Mouse (Mus musculus) lung, embryonic 16.5 days (tissue): ENCODE measurements at regions not wholly inside any gene's neighbourhood (a gene's known extent, or its start where the extent isn't known, plus 50 kb on each side); places are given as distances from the start of the nearest gene placed in this dataset.

Source experiments
- ATAC-seq: fragments of 200-750 bp; cut with Nextera tagmentation; 2 replicates; pipeline ENCODE4 v1.8.0; 2017; ENCODE audit warnings: low read depth, mild to moderate bottlenecking, moderate library complexity
- H3K27ac ChIP-seq: fragments of 300-500 bp; sonication (generic); 2 replicates; pipeline ENCODE4 v1.5.1; 2014; ENCODE audit warnings: mild to moderate bottlenecking, control low read depth, low read length
- H3K27me3 ChIP-seq: fragments of 300-500 bp; sonication (generic); 2 replicates; pipeline ENCODE4 v1.6.1; 2014; ENCODE audit warnings: low read depth, low read length, mixed read lengths; ENCODE audit not compliant: control insufficient read depth, insufficient read depth
- H3K36me3 ChIP-seq: fragments of 300-500 bp; sonication (generic); 2 replicates; pipeline ENCODE4 v1.6.1; 2014; ENCODE audit warnings: low read length; ENCODE audit not compliant: control insufficient read depth, insufficient read depth
- H3K4me1 ChIP-seq: fragments of 300-500 bp; sonication (generic); replicated peaks from 2 replicates; pipeline ENCODE4 v1.6.1; 2014; ENCODE audit warnings: low read length, mixed read lengths; ENCODE audit not compliant: control insufficient read depth, insufficient read depth
- H3K4me2 ChIP-seq: fragments of 300-500 bp; sonication (generic); 2 replicates; pipeline ENCODE4 v1.6.1; 2014; ENCODE audit warnings: low read depth, low read length, control low read depth
- H3K4me3 ChIP-seq: fragments of 300-500 bp; sonication (generic); 2 replicates; pipeline ENCODE4 v1.5.1; 2014; ENCODE audit warnings: mild to moderate bottlenecking, low read length, control low read depth
- H3K9ac ChIP-seq: fragments of 300-500 bp; sonication (generic); 2 replicates; pipeline ENCODE4 v1.6.1; 2014; ENCODE audit warnings: low read length, control low read depth
- H3K9me3 ChIP-seq: fragments of 300-500 bp; sonication (generic); 2 replicates; pipeline ENCODE4 v1.6.1; 2016; ENCODE audit warnings: low read length; ENCODE audit not compliant: control insufficient read depth
- WGBS: fragments of 180-500 bp; shearing (Covaris S2); extraction: QIAGEN DNeasy Blood & Tissue Kit; methylation state at CpG from one replicate; pipeline ENCODE4 v1.1.7; 2014; 5-methylcytosine and 5-hydroxymethylcytosine counted together

DNA sequence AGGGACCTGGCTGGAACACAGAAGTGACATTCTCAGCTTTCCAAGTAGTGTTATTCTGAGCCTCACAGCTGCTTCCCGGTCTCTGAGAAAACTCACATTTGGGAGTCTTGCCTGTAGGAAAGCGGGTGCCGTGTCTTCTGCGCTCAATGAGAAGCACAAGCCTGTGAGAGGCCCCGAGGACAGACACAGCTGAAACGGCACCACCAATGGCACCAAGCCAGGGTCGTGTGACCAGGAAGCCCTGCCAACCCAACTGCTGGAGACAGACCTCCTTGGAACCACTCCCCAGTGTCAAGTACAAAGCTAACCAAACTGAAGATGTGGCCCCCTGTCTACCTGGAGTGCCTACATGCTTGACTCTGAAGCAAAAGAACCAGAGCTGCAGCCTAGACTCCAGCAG is 121.3 kb upstream of the Ajap1 start:
- no peaks in the 10 kb centered on the region for H3K36me3 ChIP-seq
- H3K4me2 ChIP-seq = no peak overlapping the region
- H3K9me3 ChIP-seq = no peaks in the 10 kb centered on the region
- no peak overlapping the region for H3K9ac ChIP-seq
- H3K4me3 ChIP-seq = no peak overlapping the region
- WGBS = 74% methylated on average over 7 of the region's 7 CpGs
- no peak for ATAC-seq
- no peaks in the 10 kb centered on the region for H3K27me3 ChIP-seq
- no peak overlapping the region for H3K27ac ChIP-seq
- no peaks in the 10 kb centered on the region for H3K4me1 ChIP-seq

DNA sequence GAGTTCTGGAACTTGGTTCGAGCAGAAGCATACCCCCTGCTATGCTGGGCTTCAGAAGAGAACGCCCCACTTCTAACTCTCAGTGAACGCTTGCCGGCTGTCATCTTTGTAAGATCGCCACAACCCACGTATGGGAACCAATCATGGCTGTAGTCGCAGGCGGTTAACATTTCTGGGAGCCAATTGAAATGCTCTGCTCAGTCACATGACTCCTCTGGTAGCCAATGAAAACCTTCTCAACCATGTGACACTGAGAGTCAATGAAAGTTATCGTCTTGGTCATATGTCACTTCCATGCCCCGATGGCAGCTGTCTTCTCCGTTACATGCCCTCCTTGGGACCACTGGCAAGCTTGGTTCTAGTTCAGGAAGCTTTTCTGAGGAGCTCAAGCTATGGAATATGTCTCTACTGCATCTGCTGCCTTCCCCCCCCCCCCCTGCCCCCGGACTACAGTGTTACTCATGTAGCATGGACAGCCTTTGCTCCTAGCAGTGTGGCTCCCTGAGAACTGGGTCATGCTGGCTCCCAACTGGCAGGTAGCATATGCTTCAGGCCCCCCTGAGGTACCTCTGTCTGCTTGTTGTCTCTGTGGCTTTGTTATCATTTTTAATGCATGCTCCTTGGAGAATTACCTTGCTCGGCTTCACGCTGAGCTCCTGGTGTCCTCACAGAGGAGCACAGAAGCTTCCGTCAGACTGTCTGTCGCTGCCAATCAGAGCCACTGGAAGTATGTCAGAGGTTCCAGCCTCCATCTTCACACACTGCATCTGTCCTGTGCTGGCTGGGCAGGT is 122.3 kb upstream of the Ajap1 start:
- no peaks in the 10 kb centered on the region for H3K27me3 ChIP-seq
- H3K4me3 ChIP-seq = no peak overlapping the region
- no peaks in the 10 kb centered on the region for H3K36me3 ChIP-seq
- no peak for ATAC-seq
- no peaks in the 10 kb centered on the region for H3K4me1 ChIP-seq
- 91% methylated on average over 16 of the region's 16 CpGs for WGBS
- no peaks in the 10 kb centered on the region for H3K9me3 ChIP-seq
- no peak overlapping the region for H3K9ac ChIP-seq
- H3K27ac ChIP-seq = no peak overlapping the region
- no peak overlapping the region for H3K4me2 ChIP-seq

DNA sequence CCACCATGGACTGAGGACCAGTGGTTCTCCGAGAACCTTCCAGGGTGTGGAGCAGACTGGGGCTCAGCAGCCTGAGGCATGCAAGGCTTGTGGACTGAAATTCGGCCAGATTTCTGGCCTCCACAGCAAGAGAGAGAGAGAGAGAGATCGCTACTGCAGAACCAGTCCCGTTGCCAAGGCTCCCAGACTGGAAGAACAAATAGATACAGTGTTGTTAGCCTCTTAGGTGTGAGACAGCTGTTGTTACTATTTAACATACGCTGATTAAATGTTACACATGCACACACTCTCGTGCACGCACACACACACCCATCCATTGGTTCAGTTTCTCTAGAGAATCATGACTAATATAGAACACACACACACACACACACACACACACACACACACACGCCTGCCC is 133.4 kb upstream of the Ajap1 start:
- peaks cover 2% of the 10 kb centered on the region; the same call in 1 of the 2 replicates for H3K9me3 ChIP-seq
- no peak overlapping the region for H3K4me2 ChIP-seq
- H3K27me3 ChIP-seq = no peaks in the 10 kb centered on the region
- WGBS = 59% methylated on average over 8 of the region's 8 CpGs
- H3K36me3 ChIP-seq = no peaks in the 10 kb centered on the region
- no peaks in the 10 kb centered on the region for H3K4me1 ChIP-seq
- H3K4me3 ChIP-seq = no peak overlapping the region
- ATAC-seq = no peak
- H3K9ac ChIP-seq = no peak overlapping the region
- H3K27ac ChIP-seq = no peak overlapping the region

DNA sequence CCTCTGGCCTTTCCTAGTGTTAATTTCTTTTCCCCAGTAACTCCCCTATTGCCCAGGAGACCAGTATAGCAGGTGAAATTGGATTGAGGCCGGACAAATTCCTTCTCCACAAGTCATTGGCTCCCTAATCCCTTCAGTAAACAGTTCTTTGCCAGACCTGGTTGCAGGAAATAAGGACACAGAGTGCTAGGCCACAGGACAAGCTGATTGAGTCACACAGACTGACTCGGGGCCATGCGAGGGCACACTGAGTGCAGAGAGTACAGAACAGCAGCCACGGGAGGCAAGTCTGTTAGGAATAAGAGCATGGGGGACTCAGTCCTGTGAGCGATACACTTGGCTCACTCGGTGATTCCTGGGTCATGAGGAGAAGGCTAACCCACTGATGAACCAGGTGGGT is 134.3 kb upstream of the Ajap1 start:
- no peaks in the 10 kb centered on the region for H3K9me3 ChIP-seq
- no peaks in the 10 kb centered on the region for H3K27me3 ChIP-seq
- no peaks in the 10 kb centered on the region for H3K4me1 ChIP-seq
- no peak overlapping the region for H3K27ac ChIP-seq
- no peak overlapping the region for H3K4me2 ChIP-seq
- H3K9ac ChIP-seq = no peak overlapping the region
- H3K4me3 ChIP-seq = no peak overlapping the region
- H3K36me3 ChIP-seq = no peaks in the 10 kb centered on the region
- WGBS = 70% methylated on average over 6 of the region's 6 CpGs
- ATAC-seq = no peak

DNA sequence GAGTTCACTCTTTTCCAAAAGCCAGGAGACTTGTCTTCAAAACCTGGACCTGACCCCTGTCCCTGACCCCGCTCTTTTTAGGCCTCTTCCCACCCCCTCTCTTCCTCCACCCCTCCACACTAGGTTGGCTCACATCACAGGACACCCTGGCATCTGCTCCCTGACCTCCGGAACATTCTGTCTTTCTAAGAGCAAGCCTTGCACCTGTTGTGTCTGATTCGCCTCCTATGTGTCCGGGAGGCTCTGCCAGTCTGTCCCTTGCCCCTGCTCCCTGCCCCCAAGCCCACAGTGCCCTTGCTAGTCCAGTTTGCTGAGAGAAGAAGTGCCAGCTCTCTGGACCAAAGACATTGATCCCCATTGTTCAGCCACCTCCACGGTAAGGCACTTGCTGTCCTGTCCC is 138.3 kb upstream of the Ajap1 start:
- H3K27ac ChIP-seq = no peak overlapping the region
- H3K4me3 ChIP-seq = no peak overlapping the region
- H3K4me2 ChIP-seq = no peak overlapping the region
- H3K9ac ChIP-seq = no peak overlapping the region
- no peaks in the 10 kb centered on the region for H3K4me1 ChIP-seq
- no peaks in the 10 kb centered on the region for H3K9me3 ChIP-seq
- ATAC-seq = no peak
- WGBS = 64% methylated on average over 5 of the region's 5 CpGs
- no peaks in the 10 kb centered on the region for H3K27me3 ChIP-seq
- H3K36me3 ChIP-seq = no peaks in the 10 kb centered on the region

DNA sequence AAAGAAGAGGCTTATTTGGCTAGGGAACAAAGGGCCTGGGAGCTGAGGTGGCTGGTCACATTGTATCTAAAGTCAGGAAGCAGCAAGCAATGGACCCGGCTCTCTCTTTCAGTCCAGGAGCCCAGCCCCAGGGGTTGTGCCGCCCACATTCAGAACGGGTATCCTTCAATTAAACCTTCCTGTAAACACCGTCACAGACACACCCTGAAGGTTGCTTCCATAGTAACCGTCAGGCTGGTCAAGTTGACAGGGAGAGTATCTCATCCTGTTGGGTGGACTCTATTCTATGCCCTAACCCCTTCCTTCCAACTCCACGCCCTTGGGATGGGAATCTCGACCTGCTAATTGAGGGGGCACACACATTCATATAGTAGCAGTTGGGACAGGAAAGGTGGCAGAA is 148.6 kb upstream of the Ajap1 start:
- 53% methylated on average over 7 of the region's 7 CpGs for WGBS
- Histone ChIP-seq H3K27me3 (no peaks in the 10 kb centered on the region), H3K27ac (no peak overlapping the region), H3K4me1 (no peaks in the 10 kb centered on the region), H3K36me3 (no peaks in the 10 kb centered on the region), H3K4me3 (no peak overlapping the region), H3K4me2 (no peak overlapping the region), H3K9ac (no peak overlapping the region), H3K9me3 (no peaks in the 10 kb centered on the region)
- ATAC-seq = no peak

DNA sequence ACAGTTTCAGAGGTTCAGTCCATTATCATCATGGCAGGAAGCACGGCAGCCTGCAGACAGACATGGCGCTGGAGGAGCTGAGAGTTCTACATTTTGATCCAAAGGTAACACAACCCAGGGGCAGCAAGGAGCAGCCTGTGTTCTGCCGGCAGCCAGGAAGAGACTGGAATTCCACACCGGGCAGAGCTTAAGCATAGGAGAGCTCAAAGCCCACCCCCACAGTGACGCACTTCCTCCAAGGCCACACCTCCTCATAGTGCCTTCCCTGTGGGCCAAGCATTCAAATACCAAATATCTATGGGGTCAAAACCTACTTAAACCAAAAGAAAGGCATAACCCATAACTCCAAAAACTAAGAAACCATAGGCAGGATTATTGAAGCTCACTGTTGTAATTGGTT is 149.4 kb upstream of the Ajap1 start:
- no peaks in the 10 kb centered on the region for H3K27me3 ChIP-seq
- H3K4me3 ChIP-seq = no peak overlapping the region
- no peak overlapping the region for H3K27ac ChIP-seq
- no peak overlapping the region for H3K4me2 ChIP-seq
- H3K36me3 ChIP-seq = no peaks in the 10 kb centered on the region
- H3K9me3 ChIP-seq = no peaks in the 10 kb centered on the region
- 93% methylated on average over 5 of the region's 5 CpGs for WGBS
- ATAC-seq = no peak
- H3K9ac ChIP-seq = no peak overlapping the region
- no peaks in the 10 kb centered on the region for H3K4me1 ChIP-seq

DNA sequence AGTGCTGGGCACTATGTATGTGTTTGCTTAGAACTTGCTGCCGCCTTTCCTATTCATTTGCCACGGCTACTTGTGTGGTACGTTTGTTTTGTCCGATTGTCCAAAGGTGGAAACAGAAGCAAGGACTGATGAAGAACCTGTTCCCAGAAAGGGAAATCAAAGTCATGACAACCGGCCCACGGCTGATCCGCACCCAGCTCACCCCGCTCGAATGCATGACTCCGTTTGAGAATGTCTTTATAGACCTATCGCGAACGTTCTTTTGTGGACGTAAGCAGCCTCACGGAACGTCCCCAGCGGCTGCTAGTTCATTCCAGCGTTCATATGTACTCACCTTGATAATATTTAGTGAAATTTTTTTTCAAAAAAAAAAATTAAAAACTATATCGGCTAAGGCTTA is 149.9 kb upstream of the Ajap1 start:
- Histone ChIP-seq H3K4me3 (no peak overlapping the region), H3K9ac (no peak overlapping the region), H3K36me3 (no peaks in the 10 kb centered on the region), H3K9me3 (no peaks in the 10 kb centered on the region), H3K4me1 (no peaks in the 10 kb centered on the region), H3K4me2 (no peak overlapping the region), H3K27ac (no peak overlapping the region), H3K27me3 (no peaks in the 10 kb centered on the region)
- no peak for ATAC-seq
- WGBS = 86% methylated on average over 19 of the region's 19 CpGs

DNA sequence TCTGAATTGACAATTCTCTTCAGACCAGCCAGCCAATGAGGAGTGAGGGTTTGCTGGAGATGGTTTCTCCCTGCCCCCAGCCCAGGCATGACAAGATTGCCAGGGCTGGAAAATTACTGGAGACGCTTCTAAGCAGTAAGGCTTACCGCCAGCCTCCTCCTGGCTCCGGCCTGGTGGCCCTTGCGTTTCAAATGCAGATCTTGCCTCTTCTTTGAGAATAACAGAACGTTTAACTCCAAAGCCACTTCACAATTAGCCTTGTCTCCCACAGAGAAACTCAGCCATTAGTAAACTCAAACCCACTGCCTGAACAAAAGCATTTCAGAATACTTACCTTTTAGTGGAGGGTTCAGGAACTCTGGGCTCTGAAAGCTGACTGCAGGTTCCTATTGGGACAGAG is 150.6 kb upstream of the Ajap1 start:
- no peak overlapping the region for H3K27ac ChIP-seq
- no peak for ATAC-seq
- H3K4me3 ChIP-seq = no peak overlapping the region
- no peaks in the 10 kb centered on the region for H3K36me3 ChIP-seq
- H3K4me1 ChIP-seq = no peaks in the 10 kb centered on the region
- H3K9me3 ChIP-seq = no peaks in the 10 kb centered on the region
- H3K9ac ChIP-seq = no peak overlapping the region
- H3K4me2 ChIP-seq = no peak overlapping the region
- no peaks in the 10 kb centered on the region for H3K27me3 ChIP-seq
- 36% methylated on average over 5 of the region's 5 CpGs for WGBS
